Comparison of ENCODE assay signal across 19 mouse cellular contexts in genomic region chr13:16349353-16349752, GRCm38 (mm10).
A peak's percentile ranks its signal among the peaks of the same experiment; 100 is the strongest.
DNase-seq lines count a peak whose midpoint lies in the region; ATAC-seq lines count a peak whose summit lies in the region.
"Had no signal": no experiment of that assay in that cellular context is flagged by ENCODE, and none has a peak within 500 bp of the region (broad histone marks: within the 10 kb centered on the region; RNA-seq: fewer than 3 reads in every experiment).

No protein-coding gene starts in this region.

- H3K4me2 ChIP-seq in intestine, embryonic 15.5 days (replicated peaks): no peak overlapping the region
- H3K4me2 ChIP-seq: hindbrain, embryonic 15.5 days had no signal

- no peak for DNase-seq in frontal cortex, postnatal 36 days (ENCODE audit: low spot score in 2 of 2)
- DNase-seq in brain, adult 2 months (ENCODE audit: low read depth, low spot score): peak; percentile 15
- no peak for DNase-seq in spleen, postnatal 4 days (ENCODE audit: low spot score in 2 of 2)
- DNase-seq in adrenal gland, postnatal 36 days: no peak
- DNase-seq: adrenal gland, postnatal 10 days; cerebellum, adult 18-20 months; cerebellum, adult 9-11 months; cerebellum, postnatal 36 days; gastrocnemius, postnatal 36 days; heart, adult 18-20 months; heart, postnatal 14 days had no signal

- no peaks in the 10 kb centered on the region for H3K4me1 ChIP-seq in intestine, embryonic 15.5 days (replicated peaks)
- H3K4me1 ChIP-seq: heart, embryonic 10.5 days; hindbrain, embryonic 10.5 days; hindbrain, embryonic 15.5 days had no signal

- no peaks in the 10 kb centered on the region for H3K36me3 ChIP-seq in intestine, embryonic 15.5 days
- H3K36me3 ChIP-seq: G1E; heart, embryonic 10.5 days; hindbrain, embryonic 10.5 days; hindbrain, embryonic 15.5 days had no signal

- H3K9me3 ChIP-seq in intestine, embryonic 15.5 days: no peaks in the 10 kb centered on the region
- H3K9me3 ChIP-seq: G1E; heart, embryonic 10.5 days; hindbrain, embryonic 10.5 days; hindbrain, embryonic 15.5 days had no signal

- H3K4me3 ChIP-seq in intestine, embryonic 15.5 days (replicated peaks): no peak overlapping the region
- H3K4me3 ChIP-seq: heart, embryonic 10.5 days; hindbrain, embryonic 10.5 days; hindbrain, embryonic 15.5 days had no signal

- no peak overlapping the region for H3K27ac ChIP-seq in intestine, embryonic 15.5 days
- H3K27ac ChIP-seq: heart, embryonic 10.5 days; hindbrain, embryonic 10.5 days; hindbrain, embryonic 15.5 days had no signal

- H3K27me3 ChIP-seq in intestine, embryonic 15.5 days (replicated peaks): no peaks in the 10 kb centered on the region
- H3K27me3 ChIP-seq: hindbrain, embryonic 15.5 days had no signal

- ATAC-seq in frontal cortex, adult (ENCODE audit: low TSS enrichment): peak; percentile 39; the same call in 1 of the 2 replicates
- ATAC-seq in hematopoietic stem cell, adult 5-6 weeks (replicated peaks in 1 of 2; ENCODE audit: insufficient read depth in 1 of 2, low FRiP score in 2 of 2, low TSS enrichment in 1 of 2, low read depth in 1 of 2, poor library complexity in 2 of 2, severe bottlenecking in 2 of 2): peak; percentile 89 to 90
- no peak for ATAC-seq in intestine, embryonic 15.5 days
- ATAC-seq: intestine, postnatal 0 days had no signal

- no peak overlapping the region for H3K9ac ChIP-seq in intestine, embryonic 15.5 days
- H3K9ac ChIP-seq: hindbrain, embryonic 15.5 days had no signal

- 28% methylated on average over 1 of the region's 1 CpGs for WGBS in intestine, embryonic 15.5 days
